Mouse (Mus musculus): ENCODE measurements around the gene Tepp. TPM values are rescaled to one million over a fixed set of nuclear protein-coding genes. Genes with fewer than 3 reads are reported as not detected.

The Tepp gene
- polyA plus RNA-seq (2015; fragmentation: Nextera tagmentation; extraction: Ambion mirVana), result 0.74 TPM in 1 of 2 replicates, not detected in the other

DNA sequence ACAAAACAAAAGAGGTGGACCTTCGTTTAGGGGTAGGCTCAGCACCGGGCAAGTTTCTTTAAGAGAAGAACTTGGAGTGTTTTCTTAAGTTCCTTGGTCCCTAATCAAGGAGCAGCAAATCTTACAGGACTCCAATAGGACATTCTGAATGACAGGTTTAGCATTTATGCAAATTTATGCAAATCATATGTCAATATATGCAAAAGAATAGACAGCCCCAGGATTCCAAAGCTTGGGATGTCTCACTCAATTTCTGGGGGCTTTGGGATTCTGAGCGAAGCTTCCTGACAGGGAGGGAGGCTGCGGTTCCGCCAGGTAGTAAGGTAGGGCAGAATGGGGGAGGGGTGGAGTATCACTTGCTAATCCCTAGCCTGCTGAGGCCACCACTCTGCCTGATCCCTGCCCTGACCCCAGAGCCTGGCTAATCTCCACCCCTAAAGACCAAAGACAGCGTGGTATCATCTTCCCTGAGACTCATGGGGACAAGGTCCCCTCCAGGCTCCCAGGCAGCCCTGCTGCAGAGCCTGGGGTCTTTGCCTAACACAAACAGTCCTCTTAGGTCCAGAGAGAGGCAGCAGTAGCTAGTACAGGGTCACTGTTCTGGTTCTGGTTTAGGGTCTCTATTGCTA, at the start of gene Tepp:
Tepp (plus strand) TSS at position 225 of the 629 bp plus-strand sequence.
- H3K27me3 ChIP-seq, result no peaks in the 10 kb centered on the region
- H3K36me3 ChIP-seq, result no peaks in the 10 kb centered on the region
- no peak within 1 kb of the TSS for H3K4me2 ChIP-seq
- H3K27ac ChIP-seq, result no peak within 1 kb of the TSS
- WGBS, result 39% methylated on average over 6 of the region's 6 CpGs
- no peak within 1 kb of the TSS for H3K4me3 ChIP-seq
- no peaks in the 10 kb centered on the region for H3K9me3 ChIP-seq
- no peak within 1 kb of the TSS for H3K9ac ChIP-seq
- H3K4me1 ChIP-seq, result no peaks in the 10 kb centered on the region
- no peak for ATAC-seq (ENCODE audit: insufficient number of reproducible peaks, low FRiP score, low TSS enrichment, low read depth)

- Histone ChIP-seq H3K4me2 (no peak overlapping the region), H3K4me1 (no peaks in the 10 kb centered on the region), H3K36me3 (no peaks in the 10 kb centered on the region), H3K9ac (no peak overlapping the region), H3K27ac (no peak overlapping the region), H3K9me3 (no peaks in the 10 kb centered on the region), H3K4me3 (no peak overlapping the region), H3K27me3 (no peaks in the 10 kb centered on the region)
- 80% methylated on average over 2 of the region's 2 CpGs for WGBS
- no peak for ATAC-seq (ENCODE audit: insufficient number of reproducible peaks, low FRiP score, low TSS enrichment, low read depth)
Measured at GRCm38 (mm10) chr8:95262181-95262580, 48.2 kb upstream of the Tepp start.

- no peak overlapping the region for H3K4me2 ChIP-seq
- H3K36me3 ChIP-seq, result no peaks in the 10 kb centered on the region
- H3K27ac ChIP-seq, result no peak overlapping the region
- H3K27me3 ChIP-seq, result no peaks in the 10 kb centered on the region
- H3K9ac ChIP-seq, result no peak overlapping the region
- ATAC-seq (ENCODE audit: insufficient number of reproducible peaks, low FRiP score, low TSS enrichment, low read depth), result no peak
- 80% methylated on average over 12 of the region's 12 CpGs for WGBS
- H3K4me1 ChIP-seq, result no peaks in the 10 kb centered on the region
- no peaks in the 10 kb centered on the region for H3K9me3 ChIP-seq
- H3K4me3 ChIP-seq, result no peak overlapping the region
Measured at GRCm38 (mm10) chr8:95270501-95270900, 39.9 kb upstream of the Tepp start.

- H3K4me3 ChIP-seq, result no peak overlapping the region
- no peaks in the 10 kb centered on the region for H3K4me1 ChIP-seq
- no peaks in the 10 kb centered on the region for H3K27me3 ChIP-seq
- 25% methylated on average over 4 of the region's 4 CpGs for WGBS
- no peak overlapping the region for H3K4me2 ChIP-seq
- H3K9me3 ChIP-seq, result no peaks in the 10 kb centered on the region
- ATAC-seq (ENCODE audit: insufficient number of reproducible peaks, low FRiP score, low TSS enrichment, low read depth), result no peak
- H3K36me3 ChIP-seq, result no peaks in the 10 kb centered on the region
- no peak overlapping the region for H3K27ac ChIP-seq
- H3K9ac ChIP-seq, result no peak overlapping the region
Measured at GRCm38 (mm10) chr8:95271841-95272240, 38.5 kb upstream of the Tepp start.

DNA sequence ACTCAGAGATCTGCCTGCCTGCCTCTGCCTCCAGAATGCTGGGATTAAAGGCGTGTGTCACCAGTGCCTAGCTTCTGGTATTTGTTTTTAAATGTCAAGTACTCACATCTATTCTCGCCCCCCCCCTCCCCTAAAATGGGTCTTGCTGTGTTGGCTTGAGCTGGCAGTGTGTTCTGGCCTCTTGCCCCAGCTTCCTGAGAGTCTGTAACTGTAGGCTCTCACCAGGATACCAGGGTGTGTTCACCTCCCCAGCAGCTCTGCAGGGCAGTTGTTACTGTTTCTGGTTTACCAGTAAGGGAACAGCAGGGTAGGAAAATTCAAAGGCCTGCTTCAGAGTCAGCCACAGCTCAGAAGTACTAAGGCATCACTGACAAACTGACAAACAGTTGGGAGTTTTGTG, 37.5 kb upstream of the Tepp start:
- Histone ChIP-seq H3K27me3 (no peaks in the 10 kb centered on the region), H3K9me3 (no peaks in the 10 kb centered on the region), H3K4me2 (no peak overlapping the region), H3K4me1 (no peaks in the 10 kb centered on the region), H3K4me3 (no peak overlapping the region), H3K27ac (no peak overlapping the region), H3K9ac (no peak overlapping the region), H3K36me3 (no peaks in the 10 kb centered on the region)
- ATAC-seq (ENCODE audit: insufficient number of reproducible peaks, low FRiP score, low TSS enrichment, low read depth), result no peak
- 49% methylated on average over 2 of the region's 2 CpGs for WGBS

- Histone ChIP-seq H3K4me1 (no peaks in the 10 kb centered on the region), H3K27ac (no peak overlapping the region), H3K9ac (no peak overlapping the region), H3K9me3 (no peaks in the 10 kb centered on the region), H3K4me2 (no peak overlapping the region), H3K4me3 (no peak overlapping the region), H3K36me3 (no peaks in the 10 kb centered on the region), H3K27me3 (no peaks in the 10 kb centered on the region)
- ATAC-seq (ENCODE audit: insufficient number of reproducible peaks, low FRiP score, low TSS enrichment, low read depth), result no peak
- WGBS, result 57% methylated on average over 5 of the region's 5 CpGs
Measured at GRCm38 (mm10) chr8:95281493-95281892, 28.9 kb upstream of the Tepp start.

- H3K9me3 ChIP-seq, result no peaks in the 10 kb centered on the region
- H3K9ac ChIP-seq, result no peak overlapping the region
- H3K27ac ChIP-seq, result no peak overlapping the region
- H3K4me1 ChIP-seq, result peaks cover 12% of the 10 kb centered on the region; the same call in 1 of the 2 replicates
- H3K4me2 ChIP-seq, result no peak overlapping the region
- H3K4me3 ChIP-seq, result no peak overlapping the region
- ATAC-seq (ENCODE audit: insufficient number of reproducible peaks, low FRiP score, low TSS enrichment, low read depth), result no peak
- 59% methylated on average over 6 of the region's 6 CpGs for WGBS
- H3K27me3 ChIP-seq, result no peaks in the 10 kb centered on the region
- H3K36me3 ChIP-seq, result no peaks in the 10 kb centered on the region
Measured at GRCm38 (mm10) chr8:95289066-95289650, 21.2 kb upstream of the Tepp start.

GRCm38 (mm10) chr8:95293172-95293571, 17.2 kb upstream of the Tepp start:
- Histone ChIP-seq H3K4me1 (peaks cover 13% of the 10 kb centered on the region; the same call in 1 of the 2 replicates), H3K27ac (no peak overlapping the region), H3K9me3 (no peaks in the 10 kb centered on the region), H3K4me2 (no peak overlapping the region), H3K4me3 (no peak overlapping the region), H3K9ac (no peak overlapping the region), H3K27me3 (no peaks in the 10 kb centered on the region), H3K36me3 (no peaks in the 10 kb centered on the region)
- WGBS, result 50% methylated on average over 11 of the region's 11 CpGs
- peak; percentile 40; the same call in 1 of the 2 replicates for ATAC-seq (ENCODE audit: insufficient number of reproducible peaks, low FRiP score, low TSS enrichment, low read depth)

GRCm38 (mm10) chr8:95293891-95294290, 16.5 kb upstream of the Tepp start:
- Histone ChIP-seq H3K27me3 (no peaks in the 10 kb centered on the region), H3K36me3 (no peaks in the 10 kb centered on the region), H3K9me3 (no peaks in the 10 kb centered on the region), H3K4me2 (no peak overlapping the region), H3K9ac (no peak overlapping the region), H3K4me3 (no peak overlapping the region), H3K4me1 (peaks cover 13% of the 10 kb centered on the region; the same call in 1 of the 2 replicates), H3K27ac (0 out of 2 replicates have a peak overlapping the region, but pooled peaks have one; percentile 1)
- 46% methylated on average over 7 of the region's 7 CpGs for WGBS
- peak; percentile 41; the same call in 1 of the 2 replicates for ATAC-seq (ENCODE audit: insufficient number of reproducible peaks, low FRiP score, low TSS enrichment, low read depth)

- Histone ChIP-seq H3K9me3 (no peaks in the 10 kb centered on the region), H3K9ac (no peak overlapping the region), H3K36me3 (no peaks in the 10 kb centered on the region), H3K27me3 (no peaks in the 10 kb centered on the region), H3K4me2 (no peak overlapping the region), H3K4me3 (no peak overlapping the region), H3K27ac (no peak overlapping the region), H3K4me1 (no peaks in the 10 kb centered on the region)
- 20% methylated on average over 5 of the region's 5 CpGs for WGBS
- no peak for ATAC-seq (ENCODE audit: insufficient number of reproducible peaks, low FRiP score, low TSS enrichment, low read depth)
Measured at GRCm38 (mm10) chr8:95302410-95302809, 8.0 kb upstream of the Tepp start.

GRCm38 (mm10) chr8:95305526-95305925, 4.8 kb upstream of the Tepp start:
- Histone ChIP-seq H3K4me3 (no peak overlapping the region), H3K9ac (no peak overlapping the region), H3K27me3 (no peaks in the 10 kb centered on the region), H3K27ac (no peak overlapping the region), H3K4me2 (no peak overlapping the region), H3K4me1 (no peaks in the 10 kb centered on the region), H3K9me3 (no peaks in the 10 kb centered on the region), H3K36me3 (no peaks in the 10 kb centered on the region)
- no peak for ATAC-seq (ENCODE audit: insufficient number of reproducible peaks, low FRiP score, low TSS enrichment, low read depth)
- 70% methylated on average over 4 of the region's 4 CpGs for WGBS

- Histone ChIP-seq H3K9ac (no peak within 1 kb of the TSS), H3K27me3 (no peaks in the 10 kb centered on the region), H3K9me3 (no peaks in the 10 kb centered on the region), H3K4me1 (no peaks in the 10 kb centered on the region), H3K27ac (no peak within 1 kb of the TSS), H3K4me3 (no peak within 1 kb of the TSS), H3K36me3 (no peaks in the 10 kb centered on the region), H3K4me2 (no peak within 1 kb of the TSS)
- 38% methylated on average over 6 of the region's 6 CpGs for WGBS
- ATAC-seq (ENCODE audit: insufficient number of reproducible peaks, low FRiP score, low TSS enrichment, low read depth), result no peak
Measured at GRCm38 (mm10) chr8:95306431-95306830, 3.9 kb upstream of the Tepp start, which contains the start of gene Cngb1. Gene Cngb1, minus strand, starts transcription at chr8:95306585.
